Mouse (Mus musculus): ENCODE data around the gene Hilpda.

Gene Hilpda

GRCm38 (mm10) chr6:29303251-29303650 is 31.0 kb downstream of the Hilpda start:
- no peaks in the 10 kb centered on the region for H3K27me3 ChIP-seq (ENCODE audit: control insufficient read depth, insufficient read depth, low read length, poor library complexity, severe bottlenecking)
- no peak for DNase-seq (ENCODE audit: low read depth, low spot score)
- H3K36me3 ChIP-seq (ENCODE audit: control insufficient read depth, insufficient read depth, low read length, poor library complexity, severe bottlenecking): no peaks in the 10 kb centered on the region

GRCm38 (mm10) chr6:29303726-29304125 is 31.4 kb downstream of the Hilpda start:
- DNase-seq (ENCODE audit: low read depth, low spot score): no peak
- no peaks in the 10 kb centered on the region for H3K36me3 ChIP-seq (ENCODE audit: control insufficient read depth, insufficient read depth, low read length, poor library complexity, severe bottlenecking)
- H3K27me3 ChIP-seq (ENCODE audit: control insufficient read depth, insufficient read depth, low read length, poor library complexity, severe bottlenecking): no peaks in the 10 kb centered on the region

- no peaks in the 10 kb centered on the region for H3K36me3 ChIP-seq (ENCODE audit: control insufficient read depth, insufficient read depth, low read length, poor library complexity, severe bottlenecking)
- H3K27me3 ChIP-seq (ENCODE audit: control insufficient read depth, insufficient read depth, low read length, poor library complexity, severe bottlenecking): no peaks in the 10 kb centered on the region
- DNase-seq (ENCODE audit: low read depth, low spot score): no peak
Observed at GRCm38 (mm10) chr6:29305462-29305861, 33.2 kb downstream of the Hilpda start.

GRCm38 (mm10) chr6:29308846-29309605 is 36.7 kb downstream of the Hilpda start:
- no peak for DNase-seq (ENCODE audit: low read depth, low spot score)
- Histone ChIP-seq H3K36me3 (ENCODE audit: control insufficient read depth, insufficient read depth, low read length, poor library complexity, severe bottlenecking) (no peaks in the 10 kb centered on the region), H3K27me3 (ENCODE audit: control insufficient read depth, insufficient read depth, low read length, poor library complexity, severe bottlenecking) (no peaks in the 10 kb centered on the region)

- no peak for DNase-seq (ENCODE audit: low read depth, low spot score)
- no peaks in the 10 kb centered on the region for H3K27me3 ChIP-seq (ENCODE audit: control insufficient read depth, insufficient read depth, low read length, poor library complexity, severe bottlenecking)
- H3K36me3 ChIP-seq (ENCODE audit: control insufficient read depth, insufficient read depth, low read length, poor library complexity, severe bottlenecking): no peaks in the 10 kb centered on the region
Observed at GRCm38 (mm10) chr6:29313690-29314202, 41.5 kb downstream of the Hilpda start.

GRCm38 (mm10) chr6:29317286-29317685 is 45.0 kb downstream of the Hilpda start:
- no peak for DNase-seq (ENCODE audit: low read depth, low spot score)
- no peaks in the 10 kb centered on the region for H3K27me3 ChIP-seq (ENCODE audit: control insufficient read depth, insufficient read depth, low read length, poor library complexity, severe bottlenecking)
- H3K36me3 ChIP-seq (ENCODE audit: control insufficient read depth, insufficient read depth, low read length, poor library complexity, severe bottlenecking): no peaks in the 10 kb centered on the region

GRCm38 (mm10) chr6:29317941-29318340 is 45.7 kb downstream of the Hilpda start:
- no peak for DNase-seq (ENCODE audit: low read depth, low spot score)
- H3K27me3 ChIP-seq (ENCODE audit: control insufficient read depth, insufficient read depth, low read length, poor library complexity, severe bottlenecking): no peaks in the 10 kb centered on the region
- H3K36me3 ChIP-seq (ENCODE audit: control insufficient read depth, insufficient read depth, low read length, poor library complexity, severe bottlenecking): no peaks in the 10 kb centered on the region

GRCm38 (mm10) chr6:29318879-29319278 is 46.6 kb downstream of the Hilpda start, which contains the start of gene Fam71f1:
TSS of gene Fam71f1 (plus strand) at chr6:29319140.
- no peak for DNase-seq (ENCODE audit: low read depth, low spot score)
- H3K27me3 ChIP-seq (ENCODE audit: control insufficient read depth, insufficient read depth, low read length, poor library complexity, severe bottlenecking): no peaks in the 10 kb centered on the region
- no peaks in the 10 kb centered on the region for H3K36me3 ChIP-seq (ENCODE audit: control insufficient read depth, insufficient read depth, low read length, poor library complexity, severe bottlenecking)

- H3K27me3 ChIP-seq (ENCODE audit: control insufficient read depth, insufficient read depth, low read length, poor library complexity, severe bottlenecking): no peaks in the 10 kb centered on the region
- H3K36me3 ChIP-seq (ENCODE audit: control insufficient read depth, insufficient read depth, low read length, poor library complexity, severe bottlenecking): no peaks in the 10 kb centered on the region
- DNase-seq (ENCODE audit: low read depth, low spot score): no peak
Observed at GRCm38 (mm10) chr6:29321586-29321985, 49.3 kb downstream of the Hilpda start.

- Histone ChIP-seq H3K27me3 (ENCODE audit: control insufficient read depth, insufficient read depth, low read length, poor library complexity, severe bottlenecking) (no peaks in the 10 kb centered on the region), H3K36me3 (ENCODE audit: control insufficient read depth, insufficient read depth, low read length, poor library complexity, severe bottlenecking) (no peaks in the 10 kb centered on the region)
- DNase-seq (ENCODE audit: low read depth, low spot score): no peak
Observed at GRCm38 (mm10) chr6:29322147-29322546, 49.9 kb downstream of the Hilpda start.

- no peaks in the 10 kb centered on the region for H3K27me3 ChIP-seq (ENCODE audit: control insufficient read depth, insufficient read depth, low read length, poor library complexity, severe bottlenecking)
Observed at GRCm38 (mm10) chr6:29322735-29323134, 50.4 kb downstream of the Hilpda start.

More at GRCm38 (mm10) chr6:29322735-29323134, 50.4 kb downstream of the Hilpda start:
- DNase-seq (ENCODE audit: low read depth, low spot score): no peak
- H3K36me3 ChIP-seq (ENCODE audit: control insufficient read depth, insufficient read depth, low read length, poor library complexity, severe bottlenecking): no peaks in the 10 kb centered on the region
